Mouse (Mus musculus): ENCODE results near the gene Icmt.

Icmt gene

GRCm38 (mm10) chr4:152274681-152275131 lies 22.3 kb upstream of the Icmt start:
- no peak for DNase-seq (ENCODE audit: extremely low read depth, low read depth)

- DNase-seq (ENCODE audit: extremely low read depth, low read depth), result no peak
Measured at GRCm38 (mm10) chr4:152276389-152277347, 20.4 kb upstream of the Icmt start.

GRCm38 (mm10) chr4:152277916-152278315 lies 19.1 kb upstream of the Icmt start:
- no peak for DNase-seq (ENCODE audit: extremely low read depth, low read depth)

- no peak for DNase-seq (ENCODE audit: extremely low read depth, low read depth)
Measured at GRCm38 (mm10) chr4:152278986-152279385, 18.0 kb upstream of the Icmt start.

GRCm38 (mm10) chr4:152281601-152282000 lies 15.4 kb upstream of the Icmt start:
- DNase-seq (ENCODE audit: extremely low read depth, low read depth), result no peak

- no peak for DNase-seq (ENCODE audit: extremely low read depth, low read depth)
Measured at GRCm38 (mm10) chr4:152282721-152283120, 14.3 kb upstream of the Icmt start.

GRCm38 (mm10) chr4:152283186-152283950 lies 13.7 kb upstream of the Icmt start:
- no peak for DNase-seq (ENCODE audit: extremely low read depth, low read depth)

GRCm38 (mm10) chr4:152285505-152285904 lies 11.5 kb upstream of the Icmt start:
- DNase-seq (ENCODE audit: extremely low read depth, low read depth), result no peak

GRCm38 (mm10) chr4:152286183-152286582 lies 10.8 kb upstream of the Icmt start:
- DNase-seq (ENCODE audit: extremely low read depth, low read depth), result no peak

- DNase-seq (ENCODE audit: extremely low read depth, low read depth), result no peak
Measured at GRCm38 (mm10) chr4:152286887-152287286, 10.1 kb upstream of the Icmt start.

GRCm38 (mm10) chr4:152287317-152288120 lies 9.5 kb upstream of the Icmt start:
- DNase-seq (ENCODE audit: extremely low read depth, low read depth), result no peak

- DNase-seq (ENCODE audit: extremely low read depth, low read depth), result no peak
Measured at GRCm38 (mm10) chr4:152288398-152288945, 8.6 kb upstream of the Icmt start.

- DNase-seq (ENCODE audit: extremely low read depth, low read depth), result no peak
Measured at GRCm38 (mm10) chr4:152290385-152290784, 6.6 kb upstream of the Icmt start.

- DNase-seq (ENCODE audit: extremely low read depth, low read depth), result no peak
Measured at GRCm38 (mm10) chr4:152290991-152291390, 6.0 kb upstream of the Icmt start.

GRCm38 (mm10) chr4:152291562-152291961 lies 5.5 kb upstream of the Icmt start, which contains the start of gene Hes3:
Gene Hes3, minus strand, starts transcription at chr4:152291662.
- DNase-seq (ENCODE audit: extremely low read depth, low read depth), result no peak

- no peak for DNase-seq (ENCODE audit: extremely low read depth, low read depth)
Measured at GRCm38 (mm10) chr4:152292102-152292765, 4.8 kb upstream of the Icmt start.

GRCm38 (mm10) chr4:152294188-152294929 lies 2.7 kb upstream of the Icmt start:
- DNase-seq (ENCODE audit: extremely low read depth, low read depth), result no peak

- peak; percentile 93 for DNase-seq (ENCODE audit: extremely low read depth, low read depth)
Measured at GRCm38 (mm10) chr4:152295916-152296315, 1.1 kb upstream of the Icmt start.

GRCm38 (mm10) chr4:152296371-152296770 lies 656 bp upstream of the Icmt start:
- DNase-seq (ENCODE audit: extremely low read depth, low read depth), result no peak

GRCm38 (mm10) chr4:152298836-152299235 lies 1.8 kb downstream of the Icmt start:
- no peak for DNase-seq (ENCODE audit: extremely low read depth, low read depth)

Data from MEL-GATA-1-ER (cell line).